Mouse (Mus musculus) CD4-positive, CD25-positive, alpha-beta regulatory T cell, adult 4 months (primary cell): ENCODE data around the gene Samd8. TPM values are rescaled to one million over a fixed set of nuclear protein-coding genes. Genes with fewer than 3 reads are reported as not detected.

ENCODE experiments used
- ATAC-seq: one replicate; pipeline ENCODE4 v1.8.0; 2017
- polyA plus RNA-seq, 2 experiments: library from polyadenylated mRNA; unstranded; fragments of 100-300 nt; shearing (Covaris generic); gene quantifications; one replicate each; pipeline ENCODE4 v1.2.1; 2017

The Samd8 gene
- polyA plus RNA-seq, 2 experiments from 2014 or later: 4.2 to 4.8 TPM

- ATAC-seq: no peak
Measured at GRCm38 (mm10) chr14:21746251-21746650, 4.1 kb upstream of the Samd8 start.

GRCm38 (mm10) chr14:21746846-21747245 is 3.5 kb upstream of the Samd8 start:
- no peak for ATAC-seq

GRCm38 (mm10) chr14:21747436-21748141 is 2.7 kb upstream of the Samd8 start:
- no peak for ATAC-seq

GRCm38 (mm10) chr14:21748142-21748870 is 2.0 kb upstream of the Samd8 start:
- no peak for ATAC-seq

GRCm38 (mm10) chr14:21750881-21751542 is 681 bp downstream of the Samd8 start, which contains the start of gene Dusp13:
TSS of gene Dusp13 (minus strand) at chr14:21751181.
- peak; percentile 74 for ATAC-seq

GRCm38 (mm10) chr14:21752411-21752810 is 2.1 kb downstream of the Samd8 start:
- ATAC-seq: no peak

GRCm38 (mm10) chr14:21753367-21753766 is 3.0 kb downstream of the Samd8 start:
- ATAC-seq: no peak

GRCm38 (mm10) chr14:21761560-21761959 is 11.2 kb downstream of the Samd8 start:
- no peak for ATAC-seq

GRCm38 (mm10) chr14:21763736-21764135 is 13.4 kb downstream of the Samd8 start:
- ATAC-seq: no peak

- no peak for ATAC-seq
Measured at GRCm38 (mm10) chr14:21764646-21765045, 14.3 kb downstream of the Samd8 start.

- ATAC-seq: no peak
Measured at GRCm38 (mm10) chr14:21765754-21766397, 15.5 kb downstream of the Samd8 start.

- ATAC-seq: no peak
Measured at GRCm38 (mm10) chr14:21766398-21766958, 16.1 kb downstream of the Samd8 start.

GRCm38 (mm10) chr14:21772506-21773281 is 22.4 kb downstream of the Samd8 start:
- ATAC-seq: no peak

- ATAC-seq: no peak
Measured at GRCm38 (mm10) chr14:21773946-21774345, 23.6 kb downstream of the Samd8 start.

- no peak for ATAC-seq
Measured at GRCm38 (mm10) chr14:21776201-21776600, 25.9 kb downstream of the Samd8 start.

GRCm38 (mm10) chr14:21786500-21786899 is 36.2 kb downstream of the Samd8 start:
- no peak for ATAC-seq

GRCm38 (mm10) chr14:21787374-21787773 is 37.0 kb downstream of the Samd8 start:
- ATAC-seq: no peak

- ATAC-seq: no peak
Measured at GRCm38 (mm10) chr14:21788121-21788520, 37.8 kb downstream of the Samd8 start.

- ATAC-seq: no peak
Measured at GRCm38 (mm10) chr14:21790585-21791251, 40.4 kb downstream of the Samd8 start.

GRCm38 (mm10) chr14:21791722-21792121 is 41.4 kb downstream of the Samd8 start:
- no peak for ATAC-seq

GRCm38 (mm10) chr14:21792250-21792649 is 41.9 kb downstream of the Samd8 start:
- no peak for ATAC-seq
